ENCODE assay signal across 11 mouse cellular contexts in the genomic region with DNA sequence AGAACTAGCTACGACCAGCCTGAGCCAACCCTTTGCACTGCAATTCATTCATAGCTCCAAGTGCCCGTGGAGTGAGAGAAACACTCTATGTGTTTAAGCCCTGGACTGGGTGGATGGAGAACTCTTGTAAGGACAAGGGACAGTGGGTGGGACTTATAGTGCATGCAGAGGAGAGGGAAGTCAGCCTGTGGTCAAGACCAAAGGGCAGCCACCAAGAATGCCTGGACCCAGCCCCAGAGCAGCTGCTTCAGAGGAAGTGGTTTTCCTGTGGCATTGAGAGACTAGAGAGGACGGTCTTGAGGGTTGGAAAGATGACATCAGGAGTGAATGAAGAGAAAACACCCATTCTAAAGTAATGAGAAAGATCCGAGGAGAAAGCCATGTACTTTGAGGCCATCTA. TPM values are rescaled to one million over a fixed set of nuclear protein-coding genes. Genes with fewer than 3 reads are reported as not detected.
A peak's percentile ranks its signal among the peaks of the same experiment; 100 is the strongest.
DNase-seq lines count a peak whose midpoint lies in the region; ATAC-seq and TF ChIP-seq lines count a peak whose summit lies in the region.
"Had no signal": no experiment of that assay in that cellular context is flagged by ENCODE, and none has a peak within 500 bp of the region (broad histone marks: within the 10 kb centered on the region; RNA-seq: fewer than 3 reads in every experiment).

No protein-coding gene starts in this region.

- peak; percentile 98 for DNase-seq in heart, adult 11 months
- peak; percentile 33 to 37 for DNase-seq in kidney, adult 8-10 months
- DNase-seq in lung, postnatal 25 days (ENCODE audit: low spot score): peak; percentile 65
- DNase-seq in retina, embryonic 14.5 days (ENCODE audit: low spot score): no peak
- DNase-seq in embryo, embryonic 9.5 days (ENCODE audit: extremely low spot score): no peak
- no peak for DNase-seq in B cell, adult 2 months
- DNase-seq: left cerebral cortex, postnatal 4 days; right cerebral cortex, postnatal 14 days had no signal

- H3K9ac ChIP-seq in heart, embryonic 11.5 days (ENCODE audit: low read depth, low read length): no peak overlapping the region
- H3K9ac ChIP-seq: midbrain, embryonic 15.5 days had no signal

- no peak for ATAC-seq in heart, embryonic 11.5 days (replicated peaks; ENCODE audit: insufficient number of reproducible peaks, low FRiP score, low TSS enrichment)
- ATAC-seq: midbrain, embryonic 15.5 days had no signal

- no peak overlapping the region for H3ac ChIP-seq in C2C12 (ENCODE audit: control insufficient read depth, insufficient read length, low read depth)

- H3K9me3 ChIP-seq in heart, embryonic 11.5 days (replicated peaks; ENCODE audit: control insufficient read depth, low read length): no peaks in the 10 kb centered on the region
- H3K9me3 ChIP-seq: midbrain, embryonic 15.5 days had no signal

- WGBS in heart, embryonic 11.5 days (ENCODE audit: insufficient replicate concordance): 70% methylated on average over 4 of the region's 4 CpGs

- H3K4me3 ChIP-seq in heart, embryonic 11.5 days (ENCODE audit: low read depth, low read length): no peak overlapping the region
- no peak overlapping the region for H3K4me3 ChIP-seq in C2C12 (ENCODE audit: insufficient read depth, poor library complexity, severe bottlenecking)
- H3K4me3 ChIP-seq: midbrain, embryonic 15.5 days had no signal

- no peaks in the 10 kb centered on the region for H3K4me1 ChIP-seq in heart, embryonic 11.5 days (ENCODE audit: control insufficient read depth, insufficient read depth, low read length)

- H3K27me3 ChIP-seq in heart, embryonic 11.5 days (ENCODE audit: control insufficient read depth, insufficient read depth, low read length): peaks cover 3% of the 10 kb centered on the region
- H3K27me3 ChIP-seq in C2C12 (ENCODE audit: control insufficient read depth, insufficient read depth, insufficient read length): no peaks in the 10 kb centered on the region

- H3K79me3 ChIP-seq in C2C12 (ENCODE audit: low read depth): no peaks in the 10 kb centered on the region

- no peaks in the 10 kb centered on the region for H3K79me2 ChIP-seq in C2C12 (ENCODE audit: control insufficient read depth, insufficient read depth)

- H3K4me2 ChIP-seq in heart, embryonic 11.5 days: no peak overlapping the region
- H3K4me2 ChIP-seq: midbrain, embryonic 15.5 days had no signal

- no peak overlapping the region for H3K27ac ChIP-seq in heart, embryonic 11.5 days (ENCODE audit: low read depth, low read length)
- H3K27ac ChIP-seq: midbrain, embryonic 15.5 days had no signal

- TF ChIP-seq CTCF in C2C12 (IDR thresholded peaks at IDR 0.05; ENCODE audit: control insufficient read depth, insufficient read depth, insufficient read length): no peak

- no peaks in the 10 kb centered on the region for H3K36me3 ChIP-seq in heart, embryonic 11.5 days (ENCODE audit: control insufficient read depth, insufficient read depth, low read length)
- H3K36me3 ChIP-seq in C2C12 (ENCODE audit: control insufficient read depth, insufficient read depth): no peaks in the 10 kb centered on the region
- H3K36me3 ChIP-seq: midbrain, embryonic 15.5 days had no signal

TF ChIP-seq in C2C12, 6 proteins besides CTCF, POLR2A, EP300 and RAD21:
- TF ChIP-seq MYOD1 (IDR thresholded peaks at IDR 0.05; ENCODE audit: control insufficient read depth, insufficient read length, low read depth) (peak; percentile 94), FOSL1 (IDR thresholded peaks at IDR 0.05; ENCODE audit: insufficient read depth, low read length, poor library complexity, severe bottlenecking) (no peak)

RNA-seq across cellular contexts. Expression of gene Alox5, which starts 5.2 kb away (rescaled TPM):
- polyA plus RNA-seq in heart, embryonic 11.5 days (2014; fragmentation: Nextera tagmentation; extraction: Ambion mirVana): 2.7 and 4.3 TPM in 2 replicates
- 7.1 TPM for polyA plus RNA-seq in C2C12 (2012; fragmentation: generic; extraction: Trizol)

RNA-seq across cellular contexts. Expression of gene Olfr211, which starts 33.1 kb away (rescaled TPM):
- not detected in 2 replicates for polyA plus RNA-seq in heart, embryonic 11.5 days (2014; fragmentation: Nextera tagmentation; extraction: Ambion mirVana)
- polyA plus RNA-seq in C2C12 (2012; fragmentation: generic; extraction: Trizol): not detected
- polyA plus RNA-seq: midbrain, embryonic 15.5 days had no signal

RNA-seq across cellular contexts. Expression of gene Olfr212, which starts 50.5 kb away (rescaled TPM):
- polyA plus RNA-seq in heart, embryonic 11.5 days (2014; fragmentation: Nextera tagmentation; extraction: Ambion mirVana): 0.17 TPM in 1 of 2 replicates, not detected in the other
- polyA plus RNA-seq in C2C12 (2012; fragmentation: generic; extraction: Trizol): 0.01 TPM
- polyA plus RNA-seq: midbrain, embryonic 15.5 days had no signal

Comparison
In these comparisons a context has a peak if more than half of its experiments do, and no peak if none do; other contexts are left out.
1. DNase-seq: peak in heart, adult 11 months (single experiment), kidney, adult 8-10 months (2 of 2) and lung, postnatal 25 days (single experiment); none in retina, embryonic 14.5 days (single experiment), embryo, embryonic 9.5 days (single experiment) and B cell, adult 2 months (0 of 2).